Mouse (Mus musculus) spleen, adult 18-20 months (tissue): ENCODE data around the gene Pitpnm2.
"Not testable (repeated sequence)": the region's sequence is repeated elsewhere in the genome, so short reads cannot be mapped to it uniquely, and the experiment has no call there.

Experiments
- DNase-seq, 2 experiments: peaks; one replicate each; pipeline ENCODE4 v3.0.0; 2022; ENCODE audit warnings: mixed read lengths in 2 of 2

The Pitpnm2 gene

GRCm38 (mm10) chr5:124249614-124250591 lies at the start of gene Pitpnm2:
Gene Pitpnm2, minus strand, starts transcription at chr5:124249760.
- peak; percentile 38 to 59 for DNase-seq

GRCm38 (mm10) chr5:124299307-124299706 lies 49.7 kb upstream of the Pitpnm2 start:
- not testable (repeated sequence) for DNase-seq

GRCm38 (mm10) chr5:124296475-124296874 lies 46.9 kb upstream of the Pitpnm2 start:
- no peak for DNase-seq

- no peak for DNase-seq
Measured at GRCm38 (mm10) chr5:124293967-124294366, 44.4 kb upstream of the Pitpnm2 start.

GRCm38 (mm10) chr5:124290216-124290615 lies 40.7 kb upstream of the Pitpnm2 start:
- no peak for DNase-seq

- DNase-seq: no peak
Measured at GRCm38 (mm10) chr5:124287616-124288247, 38.2 kb upstream of the Pitpnm2 start.

- DNase-seq: no peak
Measured at GRCm38 (mm10) chr5:124284330-124284729, 34.8 kb upstream of the Pitpnm2 start.

- DNase-seq: no peak
Measured at GRCm38 (mm10) chr5:124282854-124283253, 33.3 kb upstream of the Pitpnm2 start.

- DNase-seq: no peak
Measured at GRCm38 (mm10) chr5:124270226-124270625, 20.7 kb upstream of the Pitpnm2 start.

GRCm38 (mm10) chr5:124269661-124270060 lies 20.1 kb upstream of the Pitpnm2 start:
- DNase-seq: no peak

- DNase-seq: no peak
Measured at GRCm38 (mm10) chr5:124267652-124268051, 18.1 kb upstream of the Pitpnm2 start.

GRCm38 (mm10) chr5:124266821-124267220 lies 17.3 kb upstream of the Pitpnm2 start:
- DNase-seq: no peak

GRCm38 (mm10) chr5:124263246-124263645 lies 13.7 kb upstream of the Pitpnm2 start:
- DNase-seq: no peak

GRCm38 (mm10) chr5:124262090-124262489 lies 12.5 kb upstream of the Pitpnm2 start:
- no peak for DNase-seq

GRCm38 (mm10) chr5:124259133-124259532 lies 9.6 kb upstream of the Pitpnm2 start:
- DNase-seq: no peak

GRCm38 (mm10) chr5:124258026-124258425 lies 8.5 kb upstream of the Pitpnm2 start:
- no peak for DNase-seq

- no peak for DNase-seq
Measured at GRCm38 (mm10) chr5:124255141-124255540, 5.6 kb upstream of the Pitpnm2 start.

- no peak for DNase-seq
Measured at GRCm38 (mm10) chr5:124253555-124253954, 4.0 kb upstream of the Pitpnm2 start.

- DNase-seq: no peak
Measured at GRCm38 (mm10) chr5:124252580-124253320, 3.2 kb upstream of the Pitpnm2 start.

GRCm38 (mm10) chr5:124251070-124251469 lies 1.5 kb upstream of the Pitpnm2 start:
- DNase-seq: no peak

- DNase-seq: peak; percentile 30 to 66
Measured at GRCm38 (mm10) chr5:124248845-124249613, 531 bp downstream of the Pitpnm2 start.

- no peak for DNase-seq
Measured at GRCm38 (mm10) chr5:124247986-124248626, 1.5 kb downstream of the Pitpnm2 start.
